Mouse (Mus musculus) embryonic facial prominence, embryonic 13.5 days (tissue): ENCODE results near the gene Lamtor2. TPM values are rescaled to one million over a fixed set of nuclear protein-coding genes. Genes with fewer than 3 reads are reported as not detected.
A peak's percentile ranks its signal among the peaks of the same experiment; 100 is the strongest.

Source experiments
- ATAC-seq: fragments of 200-750 bp; cut with Nextera tagmentation; 2 replicates; pipeline ENCODE4 v1.8.0; 2017; ENCODE audit warnings: low read depth; ENCODE audit not compliant: insufficient number of reproducible peaks, insufficient read depth, low FRiP score, low TSS enrichment
- H3K27ac ChIP-seq: fragments of 300-500 bp; sonication (generic); 2 replicates; pipeline ENCODE4 v1.5.1; 2015; ENCODE audit warnings: moderate library complexity, mild to moderate bottlenecking, inconsistent platforms
- H3K27me3 ChIP-seq: fragments of 300-500 bp; sonication (generic); 2 replicates; pipeline ENCODE4 v1.6.1; 2015; ENCODE audit warnings: mild to moderate bottlenecking, inconsistent platforms
- H3K36me3 ChIP-seq: fragments of 300-500 bp; sonication (generic); 2 replicates; pipeline ENCODE4 v1.6.1; 2015; ENCODE audit warnings: mild to moderate bottlenecking, inconsistent platforms
- H3K4me1 ChIP-seq: fragments of 300-500 bp; sonication (generic); 2 replicates; pipeline ENCODE4 v1.6.1; 2015; ENCODE audit warnings: inconsistent platforms
- H3K4me2 ChIP-seq: fragments of 300-500 bp; sonication (generic); 2 replicates; pipeline ENCODE4 v1.6.1; 2015; ENCODE audit warnings: moderate library complexity, mild to moderate bottlenecking, inconsistent platforms
- H3K4me3 ChIP-seq: fragments of 300-500 bp; sonication (generic); 2 replicates; pipeline ENCODE4 v1.5.1; 2015; ENCODE audit warnings: mild to moderate bottlenecking, inconsistent platforms
- H3K9ac ChIP-seq: fragments of 300-500 bp; sonication (generic); 2 replicates; pipeline ENCODE4 v1.6.1; 2015; ENCODE audit warnings: mild to moderate bottlenecking, inconsistent platforms
- H3K9me3 ChIP-seq: fragments of 300-500 bp; sonication (generic); 2 replicates; pipeline ENCODE4 v1.6.1; 2016; ENCODE audit warnings: inconsistent platforms
- WGBS: fragments of 180-500 bp; shearing (Covaris S2); methylation state at CpG from one replicate; pipeline ENCODE4 v1.1.7; 2015; ENCODE audit warnings: mixed read lengths; 5-methylcytosine and 5-hydroxymethylcytosine counted together
- polyA plus RNA-seq: library from polyadenylated mRNA; unstranded; fragments of >200 nt; fragmentation: Nextera tagmentation; extraction: Ambion mirVana; gene quantifications from 2 replicates; pipeline ENCODE4 v1.2.1, GENCODE M21; 2015

Lamtor2 gene
- polyA plus RNA-seq, 1 experiment from 2014 or later = 169 TPM

DNA sequence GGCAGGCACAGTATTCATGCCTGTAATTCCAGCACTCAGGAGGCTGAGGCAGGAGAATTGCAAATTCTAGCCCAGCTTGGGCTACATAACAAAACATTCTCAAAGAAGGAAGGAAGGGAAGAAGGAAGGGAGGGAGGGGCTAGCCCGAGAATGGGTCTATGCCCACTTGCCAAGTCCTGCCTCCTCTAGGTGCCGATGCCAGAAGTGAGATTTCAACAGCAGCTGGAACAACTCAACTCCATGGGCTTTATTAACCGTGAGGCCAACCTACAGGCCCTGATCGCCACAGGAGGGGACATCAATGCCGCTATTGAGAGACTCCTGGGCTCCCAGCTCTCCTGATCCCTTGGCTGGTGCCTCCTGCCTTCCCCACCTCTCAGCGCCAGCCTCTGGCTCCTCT, 15.0 kb upstream of the Lamtor2 start:
- H3K4me3 ChIP-seq = no peak overlapping the region
- 89% methylated on average over 6 of the region's 6 CpGs for WGBS
- no peaks in the 10 kb centered on the region for H3K27me3 ChIP-seq
- peaks cover 81% of the 10 kb centered on the region for H3K36me3 ChIP-seq
- H3K27ac ChIP-seq = no peak overlapping the region
- H3K4me2 ChIP-seq = no peak overlapping the region
- no peak overlapping the region for H3K9ac ChIP-seq
- no peak for ATAC-seq
- H3K9me3 ChIP-seq = no peaks in the 10 kb centered on the region
- H3K4me1 ChIP-seq = no peaks in the 10 kb centered on the region

DNA sequence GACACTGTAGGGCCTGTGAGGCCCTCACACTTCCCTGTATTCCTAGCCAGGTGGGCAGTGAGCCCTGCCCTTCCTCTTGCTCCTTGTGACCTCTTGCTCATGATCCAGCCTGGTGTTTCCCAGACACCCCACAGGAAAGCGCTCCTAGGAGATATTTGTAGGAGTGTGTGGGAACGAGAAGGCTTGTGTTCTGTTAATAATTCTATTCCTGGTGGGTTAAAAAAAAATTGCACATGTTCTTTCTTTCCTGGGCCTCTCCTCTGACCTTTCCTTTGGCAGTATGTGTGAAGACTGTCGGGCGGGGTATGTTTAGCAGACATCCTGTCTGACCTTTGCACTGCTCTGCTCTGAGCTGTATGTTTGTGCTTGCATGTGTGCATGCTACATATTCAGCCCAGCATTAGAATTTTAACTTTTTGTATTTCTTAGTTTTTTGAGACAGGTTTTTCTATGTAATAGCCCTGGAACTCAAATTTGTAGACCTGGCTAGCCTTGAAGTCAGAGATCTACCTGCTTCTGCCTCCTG, 13.7 kb upstream of the Lamtor2 start:
- Histone ChIP-seq H3K4me2 (no peak overlapping the region), H3K4me3 (no peak overlapping the region), H3K9me3 (no peaks in the 10 kb centered on the region), H3K9ac (no peak overlapping the region), H3K27me3 (no peaks in the 10 kb centered on the region), H3K4me1 (no peaks in the 10 kb centered on the region), H3K27ac (no peak overlapping the region), H3K36me3 (peaks cover 94% of the 10 kb centered on the region)
- no peak for ATAC-seq
- 77% methylated on average over 4 of the region's 4 CpGs for WGBS

DNA sequence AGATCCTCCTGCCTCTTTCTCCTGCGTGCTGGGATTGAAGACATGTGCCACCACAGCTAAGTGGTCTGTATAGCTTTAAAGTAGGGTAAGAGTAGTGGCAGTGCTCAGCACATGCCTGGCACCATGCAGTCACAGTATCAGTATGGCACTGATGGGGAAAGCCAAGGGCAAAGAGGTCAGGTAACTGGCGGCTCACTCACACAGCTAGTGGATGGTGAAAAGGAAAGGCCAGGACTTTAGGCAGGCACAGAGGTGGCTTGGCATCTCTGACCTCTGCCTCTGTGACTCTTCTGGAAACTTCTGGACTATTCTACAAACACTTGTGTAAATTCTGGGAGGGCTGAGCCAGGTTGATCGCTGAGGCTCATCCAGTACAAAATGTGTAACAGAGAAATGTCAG, 13.2 kb upstream of the Lamtor2 start:
- Histone ChIP-seq H3K36me3 (peaks cover 99% of the 10 kb centered on the region), H3K9ac (peak overlapping the region; percentile 21; the same call in 1 of the 2 replicates), H3K4me3 (no peak overlapping the region), H3K27ac (no peak overlapping the region), H3K4me2 (no peak overlapping the region), H3K27me3 (no peaks in the 10 kb centered on the region), H3K9me3 (no peaks in the 10 kb centered on the region), H3K4me1 (no peaks in the 10 kb centered on the region)
- 96% methylated on average over 3 of the region's 3 CpGs for whole genome bisulfite sequencing
- ATAC-seq = no peak

DNA sequence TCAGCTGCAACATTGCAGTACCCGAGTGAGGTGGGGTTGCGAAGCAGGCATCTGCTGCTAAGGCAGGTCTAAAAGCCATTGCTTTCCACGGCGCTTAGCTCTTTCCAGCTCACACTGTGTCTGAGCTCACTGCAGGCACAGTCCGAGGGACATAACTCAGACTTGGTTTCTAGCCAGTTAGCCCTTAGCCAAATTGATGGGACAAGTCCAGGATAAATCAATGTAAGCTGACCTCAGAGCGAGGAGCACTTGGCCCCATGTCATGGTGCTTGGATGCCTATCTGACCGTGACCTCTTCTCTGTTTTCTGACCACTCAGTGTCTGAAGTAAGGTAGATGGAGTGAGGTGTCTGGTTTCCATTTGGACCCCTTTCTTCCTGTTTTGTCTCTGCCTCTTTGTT, 11.1 kb upstream of the Lamtor2 start:
- WGBS = 88% methylated on average over 7 of the region's 7 CpGs
- H3K36me3 ChIP-seq = peaks cover 100% of the 10 kb centered on the region

GRCm38 (mm10) chr3:88563442-88563841, 10.6 kb upstream of the Lamtor2 start:
- Histone ChIP-seq H3K27me3 (no peaks in the 10 kb centered on the region), H3K4me3 (no peak overlapping the region), H3K27ac (no peak overlapping the region), H3K4me1 (no peaks in the 10 kb centered on the region), H3K36me3 (peaks cover 100% of the 10 kb centered on the region), H3K4me2 (no peak overlapping the region), H3K9me3 (no peaks in the 10 kb centered on the region), H3K9ac (no peak overlapping the region)
- WGBS = 72% methylated on average over 4 of the region's 4 CpGs
- no peak for ATAC-seq

More for the DNA sequence above, 11.1 kb upstream of the Lamtor2 start:
- Histone ChIP-seq H3K9ac (no peak overlapping the region), H3K27me3 (no peaks in the 10 kb centered on the region), H3K27ac (no peak overlapping the region), H3K4me3 (no peak overlapping the region), H3K4me2 (no peak overlapping the region), H3K9me3 (no peaks in the 10 kb centered on the region), H3K4me1 (no peaks in the 10 kb centered on the region)
- ATAC-seq = no peak

GRCm38 (mm10) chr3:88561989-88562388, 9.1 kb upstream of the Lamtor2 start:
- no peaks in the 10 kb centered on the region for H3K27me3 ChIP-seq
- WGBS = 77% methylated on average over 4 of the region's 4 CpGs
- ATAC-seq = no peak
- no peaks in the 10 kb centered on the region for H3K9me3 ChIP-seq
- peaks cover 98% of the 10 kb centered on the region for H3K36me3 ChIP-seq
- no peaks in the 10 kb centered on the region for H3K4me1 ChIP-seq
- no peak overlapping the region for H3K4me3 ChIP-seq
- H3K9ac ChIP-seq = no peak overlapping the region
- no peak overlapping the region for H3K4me2 ChIP-seq
- no peak overlapping the region for H3K27ac ChIP-seq

DNA sequence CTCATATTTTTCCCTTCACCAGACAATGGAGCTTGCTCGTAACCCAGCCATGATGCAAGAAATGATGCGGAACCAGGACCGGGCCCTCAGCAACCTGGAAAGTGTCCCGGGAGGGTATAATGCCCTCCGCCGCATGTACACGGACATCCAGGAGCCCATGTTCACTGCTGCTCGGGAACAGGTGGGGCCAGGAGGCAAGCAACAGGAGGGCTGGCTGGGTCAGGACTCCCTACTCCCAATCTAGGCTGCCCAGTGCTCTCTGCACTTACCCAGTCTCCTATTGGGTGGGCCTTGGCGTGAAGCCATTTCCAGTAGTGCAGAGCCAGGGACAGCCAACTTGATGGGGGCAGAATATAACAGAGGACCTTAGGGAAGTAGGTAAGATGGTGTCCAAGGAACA, 6.7 kb upstream of the Lamtor2 start:
- Histone ChIP-seq H3K36me3 (peaks cover 92% of the 10 kb centered on the region), H3K9ac (no peak overlapping the region), H3K4me3 (no peak overlapping the region), H3K9me3 (no peaks in the 10 kb centered on the region), H3K4me1 (peaks cover 12% of the 10 kb centered on the region), H3K27ac (no peak overlapping the region), H3K4me2 (no peak overlapping the region), H3K27me3 (no peaks in the 10 kb centered on the region)
- ATAC-seq = no peak
- 93% methylated on average over 9 of the region's 9 CpGs for WGBS

GRCm38 (mm10) chr3:88556616-88557015, 3.7 kb upstream of the Lamtor2 start:
- Histone ChIP-seq H3K36me3 (peaks cover 62% of the 10 kb centered on the region), H3K4me3 (no peak overlapping the region), H3K9ac (no peak overlapping the region), H3K4me2 (no peak overlapping the region), H3K4me1 (peaks cover 22% of the 10 kb centered on the region), H3K27ac (no peak overlapping the region), H3K9me3 (no peaks in the 10 kb centered on the region), H3K27me3 (no peaks in the 10 kb centered on the region)
- 95% methylated on average over 8 of the region's 8 CpGs for WGBS
- ATAC-seq = no peak

- H3K4me1 ChIP-seq = peaks cover 26% of the 10 kb centered on the region
- 95% methylated on average over 6 of the region's 6 CpGs for WGBS
- ATAC-seq = no peak
- H3K27me3 ChIP-seq = no peaks in the 10 kb centered on the region
- peak overlapping the region; percentile 46; the same call in 1 of the 2 replicates for H3K9ac ChIP-seq
- no peak overlapping the region for H3K27ac ChIP-seq
- peaks cover 53% of the 10 kb centered on the region for H3K36me3 ChIP-seq
- no peaks in the 10 kb centered on the region for H3K9me3 ChIP-seq
- H3K4me2 ChIP-seq = no peak overlapping the region
- H3K4me3 ChIP-seq = no peak overlapping the region
Observed at GRCm38 (mm10) chr3:88555731-88556130, 2.9 kb upstream of the Lamtor2 start.

- H3K9ac ChIP-seq = peak overlapping the region; percentile 46; the same call in 1 of the 2 replicates
- no peak for ATAC-seq
- H3K4me3 ChIP-seq = no peak overlapping the region
- no peak overlapping the region for H3K27ac ChIP-seq
- H3K4me1 ChIP-seq = peaks cover 26% of the 10 kb centered on the region
- peaks cover 47% of the 10 kb centered on the region for H3K36me3 ChIP-seq
- peak overlapping the region; percentile 81 for H3K4me2 ChIP-seq
- H3K27me3 ChIP-seq = no peaks in the 10 kb centered on the region
- WGBS = 81% methylated on average over 5 of the region's 5 CpGs
- no peaks in the 10 kb centered on the region for H3K9me3 ChIP-seq
Observed at GRCm38 (mm10) chr3:88555069-88555605, 2.3 kb upstream of the Lamtor2 start.

DNA sequence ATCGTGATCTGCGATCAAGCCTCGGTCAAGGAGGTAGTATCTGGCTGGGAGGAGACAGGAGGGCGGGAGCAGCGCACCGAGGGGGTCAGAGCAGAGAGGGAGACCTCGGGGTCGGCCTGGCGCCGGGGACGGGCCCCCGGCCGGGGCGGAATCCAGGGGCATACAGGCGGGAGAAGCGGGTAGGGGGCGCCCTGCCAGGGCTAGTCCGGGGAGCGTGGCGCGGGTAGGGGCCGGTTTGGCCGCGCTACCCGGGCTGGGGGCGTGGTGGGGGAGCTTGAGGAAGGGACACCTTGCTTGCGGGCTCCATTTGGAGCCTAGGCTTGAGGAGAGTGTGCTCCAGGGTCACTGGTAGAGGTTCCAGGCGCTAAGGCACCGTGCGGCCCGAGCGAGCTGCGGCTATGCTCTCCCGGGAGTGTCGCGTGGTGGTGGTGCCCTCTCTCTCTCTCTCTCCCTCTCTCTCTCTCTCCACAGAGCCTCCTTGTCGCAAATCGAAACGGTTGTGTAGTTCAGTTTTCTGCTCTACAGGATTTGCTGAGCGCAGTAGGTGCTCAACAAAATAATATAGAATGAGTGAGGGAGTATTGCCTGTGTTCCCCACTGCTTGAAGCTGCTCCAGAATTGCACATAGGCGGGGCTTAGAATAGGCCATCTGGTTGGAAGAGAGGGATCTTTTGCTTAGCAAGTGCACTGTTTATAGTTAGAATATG, 1.2 kb upstream of the Lamtor2 start:
- Histone ChIP-seq H3K4me2 (peak overlapping the region; percentile 81), H3K9ac (peak overlapping the region; percentile 91), H3K9me3 (no peaks in the 10 kb centered on the region), H3K4me1 (peaks cover 26% of the 10 kb centered on the region), H3K27ac (peak overlapping the region; percentile 96), H3K36me3 (peaks cover 36% of the 10 kb centered on the region), H3K27me3 (no peaks in the 10 kb centered on the region), H3K4me3 (peak overlapping the region; percentile 73)
- ATAC-seq = no peak; the same call in 1 of the 2 replicates
- under 1% methylated on average over 41 of the region's 41 CpGs for WGBS

DNA sequence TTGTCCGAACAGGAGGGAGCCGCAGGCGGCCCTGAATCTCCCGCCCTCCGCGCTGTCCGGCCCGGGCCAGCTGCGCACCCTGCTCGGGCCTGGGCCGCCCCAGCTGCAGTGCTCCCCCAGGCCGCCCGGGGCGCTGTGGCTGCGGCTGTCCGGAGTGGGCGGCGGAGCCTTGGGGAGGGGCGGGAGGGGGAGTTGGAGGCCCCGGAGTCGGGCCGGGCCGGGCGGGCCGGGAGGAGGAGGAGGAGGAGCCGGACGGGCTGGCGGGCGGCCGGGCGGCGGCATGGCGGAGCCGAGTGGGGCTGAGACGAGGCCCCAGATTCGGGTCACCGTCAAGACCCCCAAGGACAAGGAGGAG, 628 bp upstream of the Lamtor2 start, which contains the start of gene Ubqln4:
Ubqln4 (plus strand) TSS at position 234 of the 355 bp plus-strand sequence.
- no peaks in the 10 kb centered on the region for H3K9me3 ChIP-seq
- H3K4me3 ChIP-seq = peak within 1 kb of the TSS; percentile 73
- peaks cover 34% of the 10 kb centered on the region for H3K36me3 ChIP-seq
- peaks cover 26% of the 10 kb centered on the region for H3K4me1 ChIP-seq
- WGBS = under 1% methylated on average over 31 of the region's 37 CpGs
- peak within 1 kb of the TSS; percentile 81 for H3K4me2 ChIP-seq
- no peaks in the 10 kb centered on the region for H3K27me3 ChIP-seq
- H3K27ac ChIP-seq = peak within 1 kb of the TSS; percentile 96
- peak; percentile 87 for ATAC-seq
- H3K9ac ChIP-seq = peak within 1 kb of the TSS; percentile 91
